Mouse (Mus musculus) MEL (cell line): ENCODE results near the gene Hoxd10. TPM values are rescaled to one million over a fixed set of nuclear protein-coding genes. Genes with fewer than 3 reads are reported as not detected.

Source experiments
- DNase-seq: peaks from one replicate; pipeline ENCODE4 v3.0.0; 2011; ENCODE audit warnings: low read depth, low spot score
- H3K27ac ChIP-seq: 2 replicates; pipeline ENCODE4 v1.5.1; 2012; ENCODE audit warnings: low read depth, mild to moderate bottlenecking, control low read depth, low read length, moderate library complexity; ENCODE audit not compliant: control insufficient read depth
- H3K27me3 ChIP-seq, 2 experiments: fragments of 150-350 bp in 1 of 2; sonication (generic) in 1 of 2; 2 replicates each; pipeline ENCODE4 v1.6.1; 2012; ENCODE audit warnings: low read length in 2 of 2, mild to moderate bottlenecking in 2 of 2, improper control_type of control experiment in 1 of 2, moderate library complexity in 1 of 2; ENCODE audit not compliant: insufficient read depth in 2 of 2, control insufficient read depth in 1 of 2
- H3K36me3 ChIP-seq, 2 experiments: 2 replicates each; pipeline ENCODE4 v1.6.1; 2012 to 2014; ENCODE audit warnings: low read length in 2 of 2, improper control_type of control experiment in 1 of 2, inconsistent platforms in 1 of 2, mild to moderate bottlenecking in 1 of 2; ENCODE audit not compliant: insufficient read depth in 2 of 2, control insufficient read depth in 1 of 2
- H3K4me1 ChIP-seq, 2 experiments: fragments of 150-350 bp in 1 of 2; sonication (generic) in 1 of 2; 2 replicates each; pipeline ENCODE4 v1.6.1; 2012; ENCODE audit warnings: low read length in 2 of 2, improper control_type of control experiment in 1 of 2, mild to moderate bottlenecking in 1 of 2; ENCODE audit not compliant: insufficient read depth in 2 of 2, control insufficient read depth in 1 of 2
- H3K4me3 ChIP-seq, 2 experiments: fragments of 150-350 bp in 1 of 2; sonication (generic) in 1 of 2; 2 replicates each; pipeline ENCODE4 v1.5.1; 2012; ENCODE audit warnings: low read depth in 2 of 2, low read length in 2 of 2, mild to moderate bottlenecking in 2 of 2, moderate library complexity in 2 of 2, control low read depth in 1 of 2, improper control_type of control experiment in 1 of 2; ENCODE audit not compliant: control insufficient read depth in 1 of 2, insufficient read depth in 1 of 2
- H3K79me2 ChIP-seq: 2 replicates; pipeline ENCODE4 v1.6.1; 2012; ENCODE audit warnings: mild to moderate bottlenecking, low read length, moderate library complexity; ENCODE audit not compliant: control insufficient read depth, poor library complexity, insufficient read depth
- H3K9ac ChIP-seq: 2 replicates; pipeline ENCODE4 v1.6.1; 2012; ENCODE audit warnings: low read depth, mild to moderate bottlenecking, control low read depth, low read length, moderate library complexity; ENCODE audit not compliant: control insufficient read depth, poor library complexity, severe bottlenecking
- H3K9me3 ChIP-seq: fragments of 150-350 bp; sonication (generic); replicated peaks from 2 replicates; pipeline ENCODE4 v1.6.1; 2012; ENCODE audit warnings: mild to moderate bottlenecking, low read length, improper control_type of control experiment, moderate library complexity; ENCODE audit not compliant: insufficient read depth
- CTCF ChIP-seq, 3 experiments: IDR thresholded peaks in 2 of 3; conservative IDR thresholded peaks in 1 of 3; 2 replicates each; pipeline ENCODE4 v1.5.1; 2011 to 2012; ENCODE audit warnings: low read length in 3 of 3, low read depth in 2 of 3, mild to moderate bottlenecking in 2 of 3, improper control_type of control experiment in 1 of 3, inconsistent platforms in 1 of 3, mixed read lengths in 1 of 3, moderate library complexity in 1 of 3; ENCODE audit not compliant: control insufficient read depth in 1 of 3, insufficient read depth in 1 of 3, poor library complexity in 1 of 3, severe bottlenecking in 1 of 3
- EP300 ChIP-seq, 2 experiments: IDR thresholded peaks; 2 replicates each; pipeline ENCODE4 v1.6.1; 2011; ENCODE audit warnings: improper control_type of control experiment in 2 of 2, low read length in 2 of 2, low read depth in 1 of 2, mild to moderate bottlenecking in 1 of 2
- GABPA ChIP-seq: IDR thresholded peaks from 2 replicates; pipeline ENCODE4 v1.6.1; 2012; ENCODE audit warnings: low read depth, mild to moderate bottlenecking, inconsistent platforms, low read length, improper control_type of control experiment, moderate library complexity
- GATA1 ChIP-seq: IDR thresholded peaks from 2 replicates; pipeline ENCODE4 v1.6.1; 2011; ENCODE audit warnings: low read depth, low read length, improper control_type of control experiment
- JUND ChIP-seq: IDR thresholded peaks from 2 replicates; pipeline ENCODE4 v1.6.1; 2011; ENCODE audit warnings: low read depth, mild to moderate bottlenecking, improper control_type of control experiment, low read length
- KAT2A ChIP-seq: conservative IDR thresholded peaks from 2 replicates; pipeline ENCODE4 v1.6.1; 2012; ENCODE audit warnings: low read depth, low read length, improper control_type of control experiment, inconsistent platforms
- MAX ChIP-seq: IDR thresholded peaks from 2 replicates; pipeline ENCODE4 v1.6.1; 2011; ENCODE audit warnings: low read length, improper control_type of control experiment
- MXI1 ChIP-seq: IDR thresholded peaks from 2 replicates; pipeline ENCODE4 v1.6.1; 2011; ENCODE audit warnings: mild to moderate bottlenecking, low read depth, low read length, improper control_type of control experiment
- MYB ChIP-seq: IDR thresholded peaks from 2 replicates; pipeline ENCODE4 v1.6.1; 2011; ENCODE audit warnings: mild to moderate bottlenecking, low read depth, low read length, improper control_type of control experiment
- NELFE ChIP-seq: IDR thresholded peaks from 2 replicates; pipeline ENCODE4 v1.6.1; 2011; ENCODE audit warnings: low read depth, low read length, improper control_type of control experiment
- POLR2AphosphoS2 ChIP-seq: IDR thresholded peaks from 2 replicates; pipeline ENCODE4 v1.6.1; 2011; ENCODE audit warnings: low read length, improper control_type of control experiment
- POLR2AphosphoS5 ChIP-seq: IDR thresholded peaks from 2 replicates; pipeline ENCODE4 v1.6.1; 2012; ENCODE audit warnings: low read depth, borderline replicate concordance, mild to moderate bottlenecking, inconsistent platforms, low read length, moderate library complexity, mixed read lengths
- RAD21 ChIP-seq: IDR thresholded peaks from 2 replicates; pipeline ENCODE4 v1.6.1; 2011; ENCODE audit warnings: mild to moderate bottlenecking, low read depth, low read length, improper control_type of control experiment
- TAL1 ChIP-seq: IDR thresholded peaks from 2 replicates; pipeline ENCODE4 v1.6.1; 2012; ENCODE audit warnings: mild to moderate bottlenecking, inconsistent platforms, low read length, moderate library complexity, mixed read lengths
- TBP ChIP-seq: IDR thresholded peaks from 2 replicates; pipeline ENCODE4 v1.8.0; 2011; ENCODE audit warnings: low read depth, low read length, improper control_type of control experiment
- UBTF ChIP-seq: IDR thresholded peaks from 2 replicates; pipeline ENCODE4 v1.6.1; 2012; ENCODE audit warnings: low read depth, mild to moderate bottlenecking, inconsistent platforms, low read length, improper control_type of control experiment, moderate library complexity, borderline replicate concordance; ENCODE audit not compliant: insufficient read depth
- USF1 ChIP-seq: IDR thresholded peaks from 2 replicates; pipeline ENCODE4 v1.6.1; 2014; ENCODE audit warnings: low read depth, mild to moderate bottlenecking, inconsistent platforms, low read length, improper control_type of control experiment, moderate library complexity
- USF2 ChIP-seq, 2 experiments: IDR thresholded peaks; 2 replicates each; pipeline ENCODE4 v1.6.1; 2011 to 2012; ENCODE audit warnings: improper control_type of control experiment in 2 of 2, low read length in 2 of 2, borderline replicate concordance in 1 of 2, inconsistent platforms in 1 of 2, low read depth in 1 of 2, mild to moderate bottlenecking in 1 of 2; ENCODE audit not compliant: insufficient read depth in 1 of 2
- ZMIZ1 ChIP-seq: IDR thresholded peaks from 2 replicates; pipeline ENCODE4 v1.6.1; 2012; ENCODE audit warnings: low read depth, mild to moderate bottlenecking, inconsistent platforms, low read length, improper control_type of control experiment, moderate library complexity
- ZNF384 ChIP-seq: IDR thresholded peaks from 2 replicates; pipeline ENCODE4 v1.6.1; 2012; ENCODE audit warnings: low read depth, mild to moderate bottlenecking, inconsistent platforms, low read length, improper control_type of control experiment
- polyA plus RNA-seq, 2 experiments: library from polyadenylated mRNA; stranded (reverse) in 1 of 2; unstranded in 1 of 2; fragments of >175 nt in 1 of 2; fragments of >200 nt in 1 of 2; gene quantifications; 2 replicates each; pipeline versions ENCODE4 v1.2.1 to v1.2.4; 2012; ENCODE audit warnings: low replicate concordance in 2 of 2, low read depth in 1 of 2; ENCODE audit not compliant: insufficient read length in 2 of 2, insufficient read depth in 1 of 2, missing spikeins in 1 of 2
- total RNA-seq: library from RNA; depleted of rRNA; stranded (reverse); fragments of 300-350 nt; gene quantifications from 2 replicates; pipeline ENCODE4 v1.2.3, GENCODE M21; 2012

Gene Hoxd10
- total and polyA plus RNA-seq, 3 experiments = not detected

DNA sequence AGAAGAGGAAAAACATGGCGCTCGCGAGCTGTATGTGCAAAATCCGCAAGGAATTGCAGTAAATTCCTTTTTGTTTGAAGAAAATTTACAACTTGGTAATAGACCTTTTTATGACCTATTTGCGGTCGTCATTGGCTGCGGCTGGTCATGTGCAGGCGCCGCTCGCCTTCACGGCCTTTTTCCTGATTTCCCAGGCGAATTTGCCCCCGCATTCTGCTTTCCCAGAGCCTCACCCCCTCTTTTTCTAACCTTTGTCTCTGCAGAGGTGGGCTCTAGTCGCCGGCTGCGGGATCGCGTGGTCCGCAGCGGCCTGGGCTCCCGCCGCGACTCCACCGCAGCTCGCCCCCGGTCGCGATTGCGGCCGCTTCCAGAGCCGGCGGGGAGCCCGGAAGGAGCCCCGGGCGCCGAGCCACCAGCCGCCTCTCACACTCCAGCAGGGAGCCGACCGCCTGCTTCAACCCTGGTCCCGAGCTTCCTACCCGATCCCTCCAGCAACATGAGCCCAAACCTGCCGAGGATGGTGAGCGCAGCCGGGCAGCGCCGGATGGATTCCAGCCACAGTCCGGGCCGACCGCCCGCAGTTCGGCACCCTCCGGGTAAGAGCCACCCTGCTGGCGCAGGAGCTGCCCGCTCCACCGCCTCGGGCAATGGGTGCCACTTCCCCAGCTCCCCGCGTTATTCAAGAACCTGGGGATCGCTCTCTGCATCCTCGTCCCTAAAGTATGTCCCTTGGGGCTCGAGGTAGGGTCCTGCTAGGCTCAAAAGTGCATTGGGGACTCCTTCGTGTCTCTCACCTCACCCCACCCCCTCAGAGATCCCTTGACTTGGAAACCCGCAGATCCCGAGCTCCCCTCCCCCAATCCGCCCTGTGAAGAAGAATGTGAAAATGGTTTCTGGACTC, 20.2 kb downstream of the Hoxd10 start, which contains the start of the genes Hoxd3 and Hoxd4:
Gene Hoxd3, plus strand, starts transcription at position 207 of the 901 bp plus-strand sequence.
Gene Hoxd4, plus strand, starts transcription at position 209 of the 901 bp plus-strand sequence.
- TF ChIP-seq JUND = no peak
- no peak for TF ChIP-seq USF2 (IDR thresholded peaks at IDR 0.05; ENCODE audit: borderline replicate concordance in 1 of 2, insufficient read depth in 1 of 2, low read depth in 1 of 2, low read length in 2 of 2)
- TF ChIP-seq RAD21 = no peak
- no peak for TF ChIP-seq GATA1
- no peak for TF ChIP-seq TAL1
- TF ChIP-seq POLR2AphosphoS2 = no peak
- no peak for TF ChIP-seq ZNF384
- TF ChIP-seq GABPA = no peak
- no peak for TF ChIP-seq USF1
- no peak for TF ChIP-seq MYB
- TF ChIP-seq UBTF = no peak
- TF ChIP-seq KAT2A = no peak
- no peak for TF ChIP-seq ZMIZ1
- no peak for TF ChIP-seq NELFE
- TF ChIP-seq CTCF (IDR thresholded peaks at IDR 0.05 in 2 of 3, conservative IDR thresholded peaks at IDR 0.05 in 1 of 3; ENCODE audit: control insufficient read depth in 1 of 3, insufficient read depth in 1 of 3, low read depth in 2 of 3, low read length in 3 of 3, poor library complexity in 1 of 3, severe bottlenecking in 1 of 3) = no peak
- TF ChIP-seq EP300 (IDR thresholded peaks at IDR 0.05; ENCODE audit: low read depth in 1 of 2, low read length in 2 of 2) = no peak
- TF ChIP-seq POLR2AphosphoS5 = no peak
- TF ChIP-seq MXI1 = no peak
- TF ChIP-seq MAX = no peak
- no peak for TF ChIP-seq TBP
- H3K9ac ChIP-seq = no peak within 1 kb of the TSS
- no peaks in the 10 kb centered on the region for H3K9me3 ChIP-seq
- H3K4me1 ChIP-seq = no peaks in the 10 kb centered on the region
- H3K27ac ChIP-seq = no peak within 1 kb of the TSS
- no peak within 1 kb of the TSS for H3K4me3 ChIP-seq
- H3K36me3 ChIP-seq = no peaks in the 10 kb centered on the region
- no peaks in the 10 kb centered on the region for H3K79me2 ChIP-seq
- no peak for DNase-seq
- peaks cover 0 to 1% of the 10 kb centered on the region in 2 experiments; a peak in 1 of 4 replicates for H3K27me3 ChIP-seq
